Mouse (Mus musculus) neural tube, embryonic 13.5 days (tissue): ENCODE data around the gene Pla2g12a. TPM values are rescaled to one million over a fixed set of nuclear protein-coding genes. Genes with fewer than 3 reads are reported as not detected.

ENCODE experiments used
- ATAC-seq: fragments of 200-750 bp; cut with Nextera tagmentation; 2 replicates; pipeline ENCODE4 v1.8.0; 2017; ENCODE audit warnings: low read depth, mild to moderate bottlenecking, moderate TSS enrichment, moderate library complexity
- H3K27ac ChIP-seq: fragments of 300-500 bp; sonication (generic); replicated peaks from 2 replicates; pipeline ENCODE4 v1.5.1; 2015; ENCODE audit warnings: moderate library complexity, mild to moderate bottlenecking, inconsistent platforms
- H3K27me3 ChIP-seq: fragments of 300-500 bp; sonication (generic); 2 replicates; pipeline ENCODE4 v1.6.1; 2015; ENCODE audit warnings: mild to moderate bottlenecking, inconsistent platforms
- H3K36me3 ChIP-seq: fragments of 300-500 bp; sonication (generic); 2 replicates; pipeline ENCODE4 v1.6.1; 2015; ENCODE audit warnings: mild to moderate bottlenecking, inconsistent platforms
- H3K4me1 ChIP-seq: fragments of 300-500 bp; sonication (generic); replicated peaks from 2 replicates; pipeline ENCODE4 v1.6.1; 2015; ENCODE audit warnings: inconsistent platforms
- H3K4me2 ChIP-seq: fragments of 300-500 bp; sonication (generic); 2 replicates; pipeline ENCODE4 v1.6.1; 2015; ENCODE audit warnings: inconsistent platforms, mild to moderate bottlenecking, moderate library complexity
- H3K4me3 ChIP-seq: fragments of 300-500 bp; sonication (generic); 2 replicates; pipeline ENCODE4 v1.5.1; 2015; ENCODE audit warnings: mild to moderate bottlenecking, inconsistent platforms
- H3K9ac ChIP-seq: fragments of 300-500 bp; sonication (generic); 2 replicates; pipeline ENCODE4 v1.6.1; 2015; ENCODE audit warnings: moderate library complexity, mild to moderate bottlenecking, inconsistent platforms
- H3K9me3 ChIP-seq: fragments of 300-500 bp; sonication (generic); 2 replicates; pipeline ENCODE4 v1.6.1; 2016; ENCODE audit warnings: inconsistent platforms
- WGBS: fragments of 180-500 bp; shearing (Covaris S2); methylation state at CpG from one replicate; pipeline ENCODE4 v1.1.7; 2015; 5-methylcytosine and 5-hydroxymethylcytosine counted together
- polyA plus RNA-seq: library from polyadenylated mRNA; unstranded; fragments of >200 nt; fragmentation: Nextera tagmentation; extraction: Ambion mirVana; gene quantifications from 2 replicates; pipeline ENCODE4 v1.2.1, GENCODE M21; 2015

The Pla2g12a gene
- polyA plus RNA-seq, 1 experiment from 2014 or later, result 30.2 TPM

- no peak for ATAC-seq
- Histone ChIP-seq H3K9ac (no peak overlapping the region), H3K36me3 (peaks cover 8% of the 10 kb centered on the region), H3K9me3 (no peaks in the 10 kb centered on the region), H3K4me3 (no peak overlapping the region), H3K27ac (no peak overlapping the region), H3K27me3 (no peaks in the 10 kb centered on the region), H3K4me1 (peaks cover 15% of the 10 kb centered on the region), H3K4me2 (no peak overlapping the region)
- 84% methylated on average over 8 of the region's 8 CpGs for WGBS
Observed at GRCm38 (mm10) chr3:129903866-129904265, 25.5 kb downstream of the Pla2g12a start.

- peaks cover 15% of the 10 kb centered on the region for H3K36me3 ChIP-seq
- no peak for ATAC-seq
- H3K4me3 ChIP-seq, result no peak overlapping the region
- H3K9ac ChIP-seq, result no peak overlapping the region
- H3K27me3 ChIP-seq, result no peaks in the 10 kb centered on the region
- WGBS, result 88% methylated on average over 7 of the region's 7 CpGs
- no peak overlapping the region for H3K4me2 ChIP-seq
- H3K9me3 ChIP-seq, result no peaks in the 10 kb centered on the region
- peaks cover 15% of the 10 kb centered on the region for H3K4me1 ChIP-seq
- H3K27ac ChIP-seq, result no peak overlapping the region
Observed at GRCm38 (mm10) chr3:129904381-129905132, 26.2 kb downstream of the Pla2g12a start.

GRCm38 (mm10) chr3:129912025-129912424, 33.6 kb downstream of the Pla2g12a start:
- H3K4me2 ChIP-seq, result no peak overlapping the region
- no peaks in the 10 kb centered on the region for H3K9me3 ChIP-seq
- no peak overlapping the region for H3K9ac ChIP-seq
- H3K4me3 ChIP-seq, result no peak overlapping the region
- no peak for ATAC-seq
- WGBS, result 91% methylated on average over 14 of the region's 14 CpGs
- no peaks in the 10 kb centered on the region for H3K27me3 ChIP-seq
- no peaks in the 10 kb centered on the region for H3K4me1 ChIP-seq
- no peak overlapping the region for H3K27ac ChIP-seq
- H3K36me3 ChIP-seq, result peaks cover 44% of the 10 kb centered on the region

DNA sequence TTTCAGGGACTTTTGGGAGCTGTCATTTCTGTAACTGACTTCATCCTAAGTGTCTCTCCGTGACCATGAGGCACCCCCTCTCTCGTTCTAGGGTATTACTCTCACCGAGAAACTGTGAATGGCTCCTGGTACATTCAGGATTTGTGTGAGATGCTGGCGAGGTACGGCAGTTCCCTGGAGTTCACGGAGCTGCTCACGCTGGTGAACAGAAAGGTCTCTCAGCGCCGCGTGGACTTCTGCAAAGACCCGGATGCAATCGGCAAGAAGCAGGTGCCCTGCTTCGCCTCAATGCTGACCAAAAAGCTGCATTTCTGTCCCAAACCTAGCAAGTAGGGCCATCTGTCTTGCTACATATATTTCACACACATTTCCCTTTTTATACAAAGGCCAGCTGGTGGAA, 34.8 kb downstream of the Pla2g12a start:
- no peaks in the 10 kb centered on the region for H3K4me1 ChIP-seq
- no peaks in the 10 kb centered on the region for H3K9me3 ChIP-seq
- H3K27ac ChIP-seq, result no peak overlapping the region
- peaks cover 44% of the 10 kb centered on the region for H3K36me3 ChIP-seq
- no peak overlapping the region for H3K4me3 ChIP-seq
- H3K9ac ChIP-seq, result no peak overlapping the region
- no peak for ATAC-seq
- WGBS, result 91% methylated on average over 13 of the region's 13 CpGs
- no peaks in the 10 kb centered on the region for H3K27me3 ChIP-seq
- no peak overlapping the region for H3K4me2 ChIP-seq

DNA sequence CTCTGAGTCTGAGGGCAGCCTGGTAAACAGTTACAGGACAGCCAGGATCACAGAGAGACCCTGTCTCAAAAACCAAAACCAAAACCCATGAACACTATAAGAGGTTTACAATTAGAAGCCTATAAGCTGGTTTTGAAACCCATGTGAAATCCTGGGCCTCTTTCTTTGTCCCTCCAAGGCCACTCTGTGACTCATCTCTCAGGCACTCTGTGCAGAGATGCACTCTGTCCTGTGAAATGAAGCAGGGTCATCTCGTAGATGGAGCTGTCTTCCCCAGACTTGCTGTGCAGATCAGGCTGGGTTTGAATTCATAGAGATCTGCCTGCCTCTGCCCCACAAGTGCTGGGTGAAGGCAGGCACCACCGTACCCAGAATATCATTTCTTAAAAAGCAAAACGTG, 39.0 kb downstream of the Pla2g12a start:
- H3K4me1 ChIP-seq, result no peaks in the 10 kb centered on the region
- H3K9ac ChIP-seq, result no peak overlapping the region
- H3K36me3 ChIP-seq, result 0 out of 2 replicates have a peak, but pooled peaks cover 13% of the 10 kb centered on the region
- WGBS, result 83% methylated on average over 3 of the region's 3 CpGs
- ATAC-seq, result no peak
- H3K4me3 ChIP-seq, result no peak overlapping the region
- H3K27ac ChIP-seq, result no peak overlapping the region
- no peaks in the 10 kb centered on the region for H3K9me3 ChIP-seq
- H3K27me3 ChIP-seq, result no peaks in the 10 kb centered on the region
- H3K4me2 ChIP-seq, result no peak overlapping the region

DNA sequence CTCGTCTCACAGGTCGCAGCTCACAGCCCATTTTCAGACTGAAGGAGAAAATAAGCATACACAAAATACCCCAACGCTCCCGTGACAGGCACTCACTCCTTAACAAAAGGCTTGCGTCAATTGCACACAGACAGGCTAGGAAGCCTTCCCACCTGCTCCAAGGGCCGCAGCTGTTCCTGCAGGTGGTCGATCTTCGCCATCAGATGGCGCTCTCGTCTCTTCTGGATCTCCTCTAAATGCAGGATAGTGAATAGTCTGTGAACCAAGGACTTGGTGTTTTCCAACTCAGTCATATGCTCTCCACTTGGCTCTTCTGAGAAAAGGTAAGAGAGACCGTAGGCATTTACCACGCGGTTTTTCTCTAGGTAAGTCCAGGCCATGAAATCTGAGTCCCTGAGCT, 40.0 kb downstream of the Pla2g12a start:
- Histone ChIP-seq H3K9me3 (no peaks in the 10 kb centered on the region), H3K27me3 (no peaks in the 10 kb centered on the region), H3K4me2 (no peak overlapping the region), H3K27ac (no peak overlapping the region), H3K9ac (no peak overlapping the region), H3K4me3 (no peak overlapping the region), H3K36me3 (0 out of 2 replicates have a peak, but pooled peaks cover 3% of the 10 kb centered on the region), H3K4me1 (no peaks in the 10 kb centered on the region)
- ATAC-seq, result peak; percentile 88
- 16% methylated on average over 13 of the region's 13 CpGs for WGBS

DNA sequence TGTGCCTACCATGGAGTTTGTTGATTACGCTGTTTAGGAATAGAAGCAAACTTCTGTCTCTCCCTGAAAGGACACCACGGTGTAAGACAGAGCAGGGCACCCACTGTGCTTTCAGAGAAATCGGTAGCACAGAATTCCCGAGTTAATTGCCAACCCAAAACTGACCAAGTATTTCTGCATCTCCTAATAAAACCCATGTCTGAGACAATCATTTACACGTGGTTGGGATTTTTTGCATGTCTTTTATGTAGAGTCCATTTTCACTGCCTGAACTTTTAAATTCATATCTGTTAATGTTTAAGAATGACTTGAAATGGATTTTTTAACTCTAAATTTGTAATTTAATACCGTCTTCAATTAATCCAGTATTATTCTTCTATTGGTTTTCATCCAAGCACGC, 45.2 kb downstream of the Pla2g12a start:
- Histone ChIP-seq H3K4me3 (no peak overlapping the region), H3K9ac (no peak overlapping the region), H3K27me3 (no peaks in the 10 kb centered on the region), H3K4me1 (no peaks in the 10 kb centered on the region), H3K36me3 (no peaks in the 10 kb centered on the region), H3K4me2 (no peak overlapping the region), H3K27ac (no peak overlapping the region), H3K9me3 (no peaks in the 10 kb centered on the region)
- ATAC-seq, result no peak
- WGBS, result 92% methylated on average over 7 of the region's 7 CpGs

DNA sequence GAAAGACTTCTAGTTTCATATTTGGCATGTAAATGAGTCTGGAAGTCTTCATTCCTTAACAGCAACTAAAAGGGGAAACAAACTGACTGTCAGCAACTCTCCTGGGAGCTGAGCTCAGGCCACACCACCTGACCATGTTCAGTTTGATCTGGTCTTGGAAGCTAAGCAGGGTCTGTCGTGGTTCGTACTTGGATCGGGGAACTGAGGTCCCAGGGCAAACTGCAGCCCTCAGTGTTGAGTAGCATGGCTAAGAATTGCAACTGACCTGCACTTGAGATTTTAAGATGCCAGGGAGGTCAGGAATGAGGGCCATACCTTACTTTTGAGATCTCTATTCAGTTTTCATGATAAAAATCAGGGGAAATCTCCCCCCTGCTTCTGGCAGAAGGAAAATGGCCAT, 47.5 kb downstream of the Pla2g12a start:
- Histone ChIP-seq H3K4me2 (no peak overlapping the region), H3K9ac (no peak overlapping the region), H3K9me3 (no peaks in the 10 kb centered on the region), H3K27ac (no peak overlapping the region), H3K36me3 (no peaks in the 10 kb centered on the region), H3K27me3 (no peaks in the 10 kb centered on the region), H3K4me1 (no peaks in the 10 kb centered on the region), H3K4me3 (no peak overlapping the region)
- ATAC-seq, result no peak
- 93% methylated on average over 3 of the region's 3 CpGs for WGBS

GRCm38 (mm10) chr3:129930213-129930778, 51.9 kb downstream of the Pla2g12a start:
- ATAC-seq, result no peak
- no peaks in the 10 kb centered on the region for H3K36me3 ChIP-seq
- H3K27ac ChIP-seq, result no peak overlapping the region
- no peaks in the 10 kb centered on the region for H3K27me3 ChIP-seq
- H3K9ac ChIP-seq, result no peak overlapping the region
- H3K4me3 ChIP-seq, result no peak overlapping the region
- H3K4me1 ChIP-seq, result no peaks in the 10 kb centered on the region
- no peaks in the 10 kb centered on the region for H3K9me3 ChIP-seq
- H3K4me2 ChIP-seq, result no peak overlapping the region
- 72% methylated on average over 6 of the region's 6 CpGs for WGBS

- Histone ChIP-seq H3K4me3 (no peak overlapping the region), H3K4me1 (no peaks in the 10 kb centered on the region), H3K36me3 (no peaks in the 10 kb centered on the region), H3K27ac (no peak overlapping the region), H3K4me2 (no peak overlapping the region), H3K27me3 (no peaks in the 10 kb centered on the region), H3K9ac (no peak overlapping the region), H3K9me3 (no peaks in the 10 kb centered on the region)
- ATAC-seq, result no peak
- WGBS, result 48% methylated on average over 4 of the region's 4 CpGs
Observed at GRCm38 (mm10) chr3:129932443-129932842, 54.0 kb downstream of the Pla2g12a start.

DNA sequence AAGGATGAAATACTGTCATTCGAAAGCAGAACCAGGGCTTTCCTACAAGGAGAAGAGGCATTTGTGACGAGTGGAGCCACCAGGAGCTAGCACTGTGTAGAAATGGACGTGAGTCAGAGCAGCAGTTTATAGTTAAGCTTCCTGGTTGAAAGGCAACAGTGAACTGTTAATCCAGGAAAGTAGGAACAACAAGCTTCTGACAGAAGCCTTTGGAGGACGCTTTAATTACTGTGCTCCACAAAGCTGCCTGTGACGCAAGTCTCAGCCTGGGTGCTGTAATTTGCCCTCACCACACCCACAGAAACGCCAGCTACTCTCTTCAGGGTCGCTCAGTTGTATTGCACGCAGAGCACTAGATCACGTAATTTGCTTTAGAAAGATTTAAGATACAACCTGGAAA, 58.2 kb downstream of the Pla2g12a start:
- no peak overlapping the region for H3K27ac ChIP-seq
- WGBS, result 38% methylated on average over 9 of the region's 9 CpGs
- peaks cover 6% of the 10 kb centered on the region for H3K4me1 ChIP-seq
- no peaks in the 10 kb centered on the region for H3K9me3 ChIP-seq
- no peak for ATAC-seq
- no peaks in the 10 kb centered on the region for H3K27me3 ChIP-seq
- no peak overlapping the region for H3K9ac ChIP-seq
- no peak overlapping the region for H3K4me2 ChIP-seq
- no peaks in the 10 kb centered on the region for H3K36me3 ChIP-seq
- no peak overlapping the region for H3K4me3 ChIP-seq

- no peak for ATAC-seq
- H3K27me3 ChIP-seq, result no peaks in the 10 kb centered on the region
- 44% methylated on average over 3 of the region's 3 CpGs for WGBS
Observed at GRCm38 (mm10) chr3:129937848-129938247, 59.4 kb downstream of the Pla2g12a start.

GRCm38 (mm10) chr3:129939058-129939457, 60.7 kb downstream of the Pla2g12a start:
- Histone ChIP-seq H3K27me3 (no peaks in the 10 kb centered on the region), H3K4me1 (peaks cover 6% of the 10 kb centered on the region), H3K36me3 (no peaks in the 10 kb centered on the region), H3K4me2 (no peak overlapping the region), H3K9ac (no peak overlapping the region), H3K9me3 (no peaks in the 10 kb centered on the region), H3K27ac (no peak overlapping the region), H3K4me3 (no peak overlapping the region)
- 55% methylated on average over 7 of the region's 7 CpGs for WGBS
- ATAC-seq, result no peak

More at GRCm38 (mm10) chr3:129937848-129938247, 59.4 kb downstream of the Pla2g12a start:
- Histone ChIP-seq H3K9ac (no peak overlapping the region), H3K36me3 (no peaks in the 10 kb centered on the region), H3K4me1 (peaks cover 6% of the 10 kb centered on the region), H3K9me3 (no peaks in the 10 kb centered on the region), H3K4me3 (no peak overlapping the region), H3K4me2 (no peak overlapping the region), H3K27ac (no peak overlapping the region)
